Mouse (Mus musculus): ENCODE results near the gene Tank.

GRCm38 (mm10) chr2:61545666-61546065, 32.7 kb upstream of the Tank start:
- TF ChIP-seq POLR2A (IDR thresholded peaks at IDR 0.05; ENCODE audit: control insufficient read depth, low read depth, low read length) (no peak), CTCF (IDR thresholded peaks at IDR 0.05; ENCODE audit: control insufficient read depth, insufficient read depth, insufficient replicate concordance, low read depth, low read length) (no peak)

Data from testis, adult 2 months (tissue).